Mouse (Mus musculus): ENCODE measurements around the gene Ascc1.
A peak's percentile ranks its signal among the peaks of the same experiment; 100 is the strongest.
"Not testable (repeated sequence)": the region's sequence is repeated elsewhere in the genome, so short reads cannot be mapped to it uniquely, and the experiment has no call there.

Gene Ascc1

GRCm38 (mm10) chr10:60116997-60117396, 114.4 kb downstream of the Ascc1 start:
- DNase-seq, result no peak

- DNase-seq, result no peak
These were observed 115.9 kb downstream of the Ascc1 start for GRCm38 (mm10) chr10:60118464-60118863.

- no peak for DNase-seq
These were observed 118.0 kb downstream of the Ascc1 start for GRCm38 (mm10) chr10:60120630-60121029.

GRCm38 (mm10) chr10:60124078-60124477, 121.5 kb downstream of the Ascc1 start:
- DNase-seq, result peak in 1 of 2 experiments; percentile 38

GRCm38 (mm10) chr10:60125529-60126327, 123.1 kb downstream of the Ascc1 start:
- no peak for DNase-seq

GRCm38 (mm10) chr10:60128287-60128686, 125.7 kb downstream of the Ascc1 start:
- no peak for DNase-seq

- no peak for DNase-seq
These were observed 127.9 kb downstream of the Ascc1 start for GRCm38 (mm10) chr10:60130504-60130903.

- DNase-seq, result no peak
These were observed 130.9 kb downstream of the Ascc1 start for GRCm38 (mm10) chr10:60133501-60133900.

- DNase-seq, result no peak
These were observed 131.6 kb downstream of the Ascc1 start for GRCm38 (mm10) chr10:60134201-60134600.

GRCm38 (mm10) chr10:60136010-60136409, 133.4 kb downstream of the Ascc1 start:
- not testable (repeated sequence) for DNase-seq

- no peak for DNase-seq
These were observed 134.3 kb downstream of the Ascc1 start for GRCm38 (mm10) chr10:60136935-60137334.

GRCm38 (mm10) chr10:60138680-60139079, 136.1 kb downstream of the Ascc1 start:
- no peak for DNase-seq

- no peak for DNase-seq
These were observed 138.1 kb downstream of the Ascc1 start for GRCm38 (mm10) chr10:60140751-60141150.

GRCm38 (mm10) chr10:60141656-60142160, 139.1 kb downstream of the Ascc1 start:
- DNase-seq, result no peak

GRCm38 (mm10) chr10:60147510-60148047, 145.0 kb downstream of the Ascc1 start:
- DNase-seq, result not testable (repeated sequence)

- DNase-seq, result peak; percentile 68 to 86
These were observed 145.5 kb downstream of the Ascc1 start for GRCm38 (mm10) chr10:60148087-60148486.
